Mouse (Mus musculus) Patski (cell line): ENCODE results near the gene Cog5. TPM values are rescaled to one million over a fixed set of nuclear protein-coding genes. Genes with fewer than 3 reads are reported as not detected.

Source experiments
- ATAC-seq: fragments of 100-300 bp; one replicate; pipeline ENCODE4 v1.8.0; 2021
- CTCF ChIA-PET: fragments of 350-600 bp; sonication (Branson Sonifier 250); formaldehyde crosslinking; loops from one replicate; lab custom pipeline; 2022; ENCODE audit warnings: inconsistent platforms; lab: Charles Lee
- POLR2A ChIA-PET: fragments of 350-600 bp; sonication (Branson Sonifier 250); formaldehyde crosslinking; loops from one replicate; lab custom pipeline; 2022; ENCODE audit warnings: antibody characterized with exemption, inconsistent platforms; lab: Charles Lee
- DNase-seq: peaks from one replicate; pipeline ENCODE4 v3.0.0-alpha.2; 2011; ENCODE audit warnings: low read depth, low spot score
- H3K27me3 ChIP-seq: fragments of 371-371 bp; one replicate; pipeline ENCODE4 v1.5.1; 2021
- CTCF ChIP-seq: fragments of 100-300 bp; IDR thresholded peaks from one replicate; pipeline ENCODE4 v1.5.1; 2021
- in situ Hi-C: fragments of 300-500 bp; cut with MboI; formaldehyde crosslinking; loops from 3 replicates; pipeline ENCODE4 v1.11.1; 2018; ENCODE audit warnings: low pct_unique_long_range_greater_than_20kb, mixed read lengths
- polyA plus RNA-seq: library from polyadenylated mRNA; unstranded; gene quantifications from one replicate; pipeline ENCODE4 v1.2.3, GENCODE M21; 2021

Gene Cog5
- polyA plus RNA-seq, 1 experiment from 2014 or later, result 26.9 TPM

GRCm38 (mm10) chr12:31949759-31950658 lies 295.3 kb downstream of the Cog5 start, which contains the start of gene Hbp1:
Gene Hbp1, minus strand, starts transcription at chr12:31950535.
- no peaks in the 10 kb centered on the region for H3K27me3 ChIP-seq
- ChIA-PET CTCF (interaction anchor here (1.1 kb wide), 1 partner anchor 65 kb away, joined by 3 read pairs; no protein-coding TSS in a partner anchor), POLR2A (interaction anchor here (0.6 to 1.1 kb wide), 3 partner anchors 98 to 231 kb away, joined by 3 to 9 read pairs (median 4); no protein-coding TSS in a partner anchor)
- ATAC-seq, result peak; percentile 92
- DNase-seq, result peak; percentile 100
- TF ChIP-seq CTCF, result no peak
- in situ Hi-C loops, result loop anchor here (25.0 kb wide), 1 partner anchor 813 kb away; no protein-coding TSS in a partner anchor

GRCm38 (mm10) chr12:31950659-31951031 lies 296.0 kb downstream of the Cog5 start:
- ChIA-PET CTCF (interaction anchor here (1.1 kb wide), 1 partner anchor 64 kb away, joined by 3 read pairs; no protein-coding TSS in a partner anchor), POLR2A (interaction anchor here (0.6 to 1.1 kb wide), 2 partner anchors 12 to 232 kb away, joined by 3 read pairs; no protein-coding TSS in a partner anchor)
- in situ Hi-C loops, result no loop called here
- ATAC-seq (no peak), DNase-seq (no peak)
- no peaks in the 10 kb centered on the region for H3K27me3 ChIP-seq
- TF ChIP-seq CTCF, result no peak

GRCm38 (mm10) chr12:31955843-31956242 lies 301.2 kb downstream of the Cog5 start:
- no peaks in the 10 kb centered on the region for H3K27me3 ChIP-seq
- TF ChIP-seq CTCF, result no peak
- no peak for DNase-seq
- ATAC-seq, result no peak
- in situ Hi-C loops, result no loop called here
- POLR2A ChIA-PET, result no interaction called here
- CTCF ChIA-PET, result no interaction called here

GRCm38 (mm10) chr12:31964074-31964473 lies 309.4 kb downstream of the Cog5 start:
- in situ Hi-C loops, result no loop called here
- no peak for TF ChIP-seq CTCF
- no peak for DNase-seq
- H3K27me3 ChIP-seq, result no peaks in the 10 kb centered on the region
- no peak for ATAC-seq
- ChIA-PET POLR2A (no interaction called here), CTCF (no interaction called here)

- CTCF ChIA-PET, result interaction anchor here (1.0 to 1.1 kb wide), 2 partner anchors 88 to 280 kb away, joined by 3 read pairs; no protein-coding TSS in a partner anchor
- TF ChIP-seq CTCF, result no peak
- ATAC-seq, result no peak
- in situ Hi-C loops, result loop anchor here (5.0 kb wide), 2 partner anchors 182 to 282 kb away; no protein-coding TSS in a partner anchor
- POLR2A ChIA-PET, result interaction anchor here (1.2 kb wide), 1 partner anchor 181 kb away, joined by 3 read pairs; no protein-coding TSS in a partner anchor
- H3K27me3 ChIP-seq, result no peaks in the 10 kb centered on the region
- no peak for DNase-seq
Measured at GRCm38 (mm10) chr12:31965517-31966212, 311.0 kb downstream of the Cog5 start.

GRCm38 (mm10) chr12:31966405-31966804 lies 311.7 kb downstream of the Cog5 start:
- ChIA-PET CTCF (interaction anchor here (0.6 to 1.0 kb wide), 2 partner anchors 87 to 280 kb away, joined by 3 read pairs; no protein-coding TSS in a partner anchor), POLR2A (no interaction called here)
- no peaks in the 10 kb centered on the region for H3K27me3 ChIP-seq
- DNase-seq (no peak), ATAC-seq (no peak)
- TF ChIP-seq CTCF, result no peak
- in situ Hi-C loops, result loop anchor here (5.0 kb wide), 2 partner anchors 181 to 281 kb away; no protein-coding TSS in a partner anchor

- no peaks in the 10 kb centered on the region for H3K27me3 ChIP-seq
- POLR2A ChIA-PET, result no interaction called here
- TF ChIP-seq CTCF, result peak; percentile 73
- ATAC-seq (no peak), DNase-seq (no peak)
- in situ Hi-C loops, result loop anchor here (5.0 kb wide), 2 partner anchors 180 to 280 kb away; no protein-coding TSS in a partner anchor
- CTCF ChIA-PET, result interaction anchor here (1.1 to 1.5 kb wide), 2 partner anchors 177 to 279 kb away, joined by 3 to 4 read pairs; no protein-coding TSS in a partner anchor
Measured at GRCm38 (mm10) chr12:31967536-31967935, 312.9 kb downstream of the Cog5 start.

GRCm38 (mm10) chr12:31969111-31969510 lies 314.4 kb downstream of the Cog5 start:
- no peak for ATAC-seq
- no peak for TF ChIP-seq CTCF
- ChIA-PET CTCF (interaction anchor here (1.5 kb wide), 1 partner anchor 175 kb away, joined by 4 read pairs; no protein-coding TSS in a partner anchor), POLR2A (no interaction called here)
- DNase-seq, result no peak
- in situ Hi-C loops, result loop anchor here (5.0 kb wide), 2 partner anchors 178 to 278 kb away; no protein-coding TSS in a partner anchor
- H3K27me3 ChIP-seq, result no peaks in the 10 kb centered on the region

- no peak for TF ChIP-seq CTCF
- DNase-seq, result no peak
- no peaks in the 10 kb centered on the region for H3K27me3 ChIP-seq
- CTCF ChIA-PET, result interaction anchor here (1.3 kb wide), 1 partner anchor 173 kb away, joined by 5 read pairs; no protein-coding TSS in a partner anchor
- no peak for ATAC-seq
- in situ Hi-C loops, result no loop called here
- POLR2A ChIA-PET, result no interaction called here
Measured at GRCm38 (mm10) chr12:31971547-31971946, 316.9 kb downstream of the Cog5 start.
